Mouse (Mus musculus) CD8-positive naive resting alpha-beta T cell, adult 57 days (primary cell): ENCODE results near the gene Mfsd5. TPM values are rescaled to one million over a fixed set of nuclear protein-coding genes. Genes with fewer than 3 reads are reported as not detected.

Experiments used
- total RNA-seq: library from RNA; stranded (reverse); gene quantifications from one replicate; pipeline ENCODE4 v1.2.4, GENCODE M21; 2023

Gene Mfsd5
- total RNA-seq: 27.1 TPM

GRCm38 (mm10) chr15:102279092-102279782 lies at the start of gene Mfsd5:
Gene Mfsd5, plus strand, starts transcription at chr15:102279454.

GRCm38 (mm10) chr15:102231748-102232147 lies 47.5 kb upstream of the Mfsd5 start, which contains the start of gene Itgb7:
Gene Itgb7, minus strand, starts transcription at chr15:102231944.

DNA sequence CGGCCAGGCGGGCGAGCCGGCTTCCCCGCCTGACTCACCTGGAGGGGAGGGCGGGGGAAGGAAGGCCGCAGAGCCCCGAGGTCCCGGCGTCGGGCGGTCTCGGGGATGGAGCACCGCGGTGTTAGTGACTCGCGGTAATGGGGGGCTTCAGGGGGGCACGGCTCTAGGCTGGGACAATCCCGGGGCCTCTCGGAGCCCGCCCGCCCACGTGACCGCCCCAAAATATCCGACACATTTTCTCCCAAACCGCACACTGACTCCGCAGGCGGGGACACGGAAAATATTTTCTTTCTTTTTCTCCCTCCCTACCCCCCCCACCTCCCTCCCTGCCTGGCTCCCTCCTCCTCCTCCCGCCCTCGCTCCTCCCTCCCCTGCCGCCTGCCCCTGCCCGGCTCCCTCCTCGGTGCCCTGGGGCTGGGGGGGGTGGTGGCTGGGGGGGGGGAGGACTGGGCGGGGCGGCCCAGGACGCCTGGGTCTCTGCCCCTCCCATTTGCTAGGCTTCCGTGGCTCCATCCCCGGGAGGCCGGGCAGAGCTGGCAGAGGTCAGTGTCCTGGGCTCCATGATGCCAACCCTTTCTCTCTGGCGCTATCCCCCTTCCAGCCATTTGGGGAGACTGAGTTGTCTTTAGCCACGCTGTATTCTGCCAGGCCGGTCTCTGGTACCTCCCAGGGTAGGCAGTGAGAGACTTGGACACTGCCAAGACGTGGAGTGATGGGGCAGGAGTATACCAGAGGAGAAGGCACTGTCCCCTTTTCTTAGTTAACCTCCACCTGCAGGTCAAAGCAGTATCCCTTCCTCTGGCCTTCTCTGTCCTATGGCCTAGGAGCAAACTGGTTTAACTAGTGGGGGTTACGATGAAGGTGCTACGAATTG lies 21.8 kb upstream of the Mfsd5 start, which contains the start of gene Rarg:
Gene Rarg, minus strand, starts transcription at position 316 of the 874 bp plus-strand sequence.

DNA sequence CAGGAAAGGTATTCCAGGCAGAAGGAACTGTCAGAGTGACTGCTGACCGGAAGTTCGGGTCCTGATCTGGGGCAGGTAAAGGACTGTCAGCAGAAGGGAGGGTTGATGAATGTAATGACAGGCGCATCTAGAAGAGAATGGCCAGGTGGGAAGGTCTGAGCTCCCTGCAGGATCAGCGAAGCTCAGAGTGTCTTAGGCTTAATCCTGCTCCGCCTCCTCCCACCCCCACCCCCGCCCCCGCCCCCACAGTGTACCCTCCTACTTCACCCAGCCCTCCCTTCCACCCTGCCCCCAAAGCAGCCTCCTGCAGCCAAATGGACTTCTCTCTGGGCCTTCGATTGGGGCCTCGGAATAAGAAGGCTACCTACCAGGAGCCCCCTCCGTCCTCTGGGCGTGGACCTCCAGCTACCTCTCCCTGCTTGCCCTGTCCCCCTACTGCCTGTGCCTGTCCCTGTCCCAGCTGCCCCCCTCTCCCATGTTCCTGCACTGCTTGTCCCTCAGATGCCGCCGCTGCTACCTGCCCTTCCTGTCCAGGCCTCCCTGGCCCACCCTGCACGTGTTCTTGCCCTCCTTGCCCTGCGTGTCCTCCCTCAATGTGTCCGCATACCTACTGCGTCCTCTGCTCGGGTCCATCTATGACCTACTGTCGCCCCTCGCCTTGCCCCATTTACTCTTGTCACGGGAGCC lies 8.8 kb upstream of the Mfsd5 start, which contains the start of gene Gm9918:
Gene Gm9918, plus strand, starts transcription at position 290 of the 687 bp plus-strand sequence.

DNA sequence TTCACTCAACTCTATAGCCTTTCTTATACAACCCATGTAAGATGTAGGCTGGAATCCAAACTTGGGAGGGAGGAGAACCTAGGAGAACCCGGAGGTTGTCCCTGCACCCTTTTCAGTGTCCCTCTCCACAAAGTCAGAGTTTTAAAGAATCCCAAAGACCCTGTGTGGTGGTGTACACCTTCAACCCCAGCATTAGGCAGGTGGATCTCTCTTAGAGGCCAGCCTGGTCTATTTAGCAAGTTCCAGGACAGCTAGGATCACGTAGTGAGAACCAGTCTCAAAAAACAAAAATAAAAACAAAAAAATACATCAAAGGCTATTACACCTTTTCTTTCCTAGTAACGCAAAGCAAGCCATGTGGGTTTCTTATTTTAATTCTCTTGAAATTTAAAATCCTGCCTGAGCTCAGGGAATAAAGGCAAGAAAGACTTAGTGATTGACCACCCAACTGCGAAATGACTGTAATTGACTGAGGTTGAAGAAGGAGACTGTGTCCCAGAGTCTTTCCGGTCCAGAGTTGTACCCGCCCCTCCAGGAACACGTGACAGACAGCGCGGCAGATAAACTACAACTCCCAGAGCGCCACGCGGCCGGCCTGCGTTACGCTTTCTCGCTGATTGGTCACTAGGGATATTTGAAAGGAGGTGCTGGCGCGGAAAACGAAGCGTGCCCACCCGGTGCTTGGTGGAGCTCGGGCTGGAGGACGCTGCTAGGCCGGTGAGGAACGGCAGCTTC lies 16.5 kb downstream of the Mfsd5 start, which contains the start of gene Espl1:
Gene Espl1, plus strand, starts transcription at position 634 of the 735 bp plus-strand sequence.

DNA sequence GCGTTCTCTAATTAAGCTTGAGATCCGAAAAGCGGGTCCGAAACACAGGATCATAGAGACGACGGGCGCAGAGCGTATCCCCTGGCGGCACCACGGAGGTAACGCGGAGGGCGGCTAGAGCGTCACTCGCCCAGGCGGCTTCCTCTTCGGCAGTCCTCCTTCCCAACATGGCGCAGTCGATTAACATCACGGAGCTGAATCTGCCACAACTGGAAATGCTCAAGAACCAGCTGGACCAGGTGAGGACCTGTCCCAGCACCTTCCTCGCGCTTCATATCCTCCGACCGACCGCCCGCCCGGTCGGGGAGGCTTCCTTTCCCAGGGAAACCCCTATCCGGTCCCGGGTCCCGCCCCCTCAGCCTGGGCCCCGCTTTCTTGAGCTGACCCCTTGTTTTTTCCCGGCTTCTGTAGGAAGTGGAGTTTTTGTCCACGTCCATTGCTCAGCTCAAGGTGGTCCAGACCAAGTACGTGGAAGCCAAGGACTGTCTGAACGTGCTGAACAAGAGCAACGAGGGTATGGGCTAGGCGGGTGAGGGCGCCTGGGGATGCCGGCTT lies 46.8 kb downstream of the Mfsd5 start, which contains the start of gene Pfdn5:
Gene Pfdn5, plus strand, starts transcription at position 95 of the 555 bp plus-strand sequence.

Other genes starting within 250 kb of the Mfsd5 start
- gene Eif4b, start 205.7 kb upstream of the Mfsd5 start, total RNA-seq: 270 TPM
- gene Tns2, start 179.0 kb upstream of the Mfsd5 start, total RNA-seq: 0.73 TPM
- 29.8 TPM for gene Spryd3, start 143.2 kb upstream of the Mfsd5 start, total RNA-seq
- not detected for gene Igfbp6, start 135.1 kb upstream of the Mfsd5 start, total RNA-seq
- 0.67 TPM for gene Soat2, start 128.9 kb upstream of the Mfsd5 start, total RNA-seq
- 97.8 TPM for gene Zfp740, start 76.2 kb upstream of the Mfsd5 start, total RNA-seq
- 22.1 TPM for gene Csad, start 74.7 kb upstream of the Mfsd5 start, total RNA-seq
- gene Itgb7, start 47.5 kb upstream of the Mfsd5 start, total RNA-seq: 752 TPM
- 64.3 TPM for gene Rarg, start 21.9 kb upstream of the Mfsd5 start, total RNA-seq
- gene Gm9918, start 8.9 kb upstream of the Mfsd5 start, total RNA-seq: not detected
- gene Espl1, start 16.8 kb downstream of the Mfsd5 start, total RNA-seq: 2.3 TPM
- gene Pfdn5, start 46.7 kb downstream of the Mfsd5 start, total RNA-seq: 504 TPM
- gene Myg1, start 52.3 kb downstream of the Mfsd5 start, total RNA-seq: 63.5 TPM
- 59.4 TPM for gene Aaas, start 71.3 kb downstream of the Mfsd5 start, total RNA-seq
- gene Sp7, start 87.7 kb downstream of the Mfsd5 start, total RNA-seq: not detected
- 147 TPM for gene Sp1, start 126.7 kb downstream of the Mfsd5 start, total RNA-seq
- gene Amhr2, start 165.9 kb downstream of the Mfsd5 start, total RNA-seq: 0.34 TPM
- gene Prr13, start 179.6 kb downstream of the Mfsd5 start, total RNA-seq: 36.6 TPM
- gene Pcbp2, start 191.1 kb downstream of the Mfsd5 start, total RNA-seq: 793 TPM
- 32.0 TPM for gene Gm10337, start 224.3 kb downstream of the Mfsd5 start, total RNA-seq
- 5.2 TPM for gene Map3k12, start 237.6 kb downstream of the Mfsd5 start, total RNA-seq
- 54.4 TPM for gene Tarbp2, start 238.7 kb downstream of the Mfsd5 start, total RNA-seq
- 16.7 TPM for gene Npff, start 245.5 kb downstream of the Mfsd5 start, total RNA-seq